Mouse (Mus musculus) C2C12 (cell line): ENCODE data around the gene Rps6ka1. TPM values are rescaled to one million over a fixed set of nuclear protein-coding genes. Genes with fewer than 3 reads are reported as not detected.

Experiments used
- H3K27me3 ChIP-seq: one replicate; pipeline ENCODE4 v1.6.1; 2011; ENCODE audit not compliant: control insufficient read depth, insufficient read depth, insufficient read length
- H3K36me3 ChIP-seq: one replicate; pipeline ENCODE4 v1.6.1; 2011; ENCODE audit not compliant: control insufficient read depth, insufficient read depth
- H3K4me3 ChIP-seq: one replicate; pipeline ENCODE4 v1.5.1; 2011; ENCODE audit warnings: mild to moderate bottlenecking, control low read depth; ENCODE audit not compliant: poor library complexity, insufficient read depth, severe bottlenecking
- H3K79me2 ChIP-seq: one replicate; pipeline ENCODE4 v1.6.1; 2011; ENCODE audit not compliant: control insufficient read depth, insufficient read depth
- H3K79me3 ChIP-seq: one replicate; pipeline ENCODE4 v1.6.1; 2011; ENCODE audit warnings: low read depth, control low read depth
- H3ac ChIP-seq: one replicate; pipeline ENCODE3; 2011; ENCODE audit warnings: low read depth; ENCODE audit not compliant: control insufficient read depth, insufficient read length
- CEBPB ChIP-seq: IDR thresholded peaks from one replicate; pipeline ENCODE4 v1.6.1; 2011; ENCODE audit warnings: low read depth, mild to moderate bottlenecking, control low read depth, moderate library complexity
- CTCF ChIP-seq: IDR thresholded peaks from one replicate; pipeline ENCODE4 v1.5.1; 2011; ENCODE audit not compliant: control insufficient read depth, insufficient read depth, insufficient read length
- FOSL1 ChIP-seq: IDR thresholded peaks from one replicate; pipeline ENCODE4 v1.8.0; 2011; ENCODE audit warnings: mild to moderate bottlenecking, low read length; ENCODE audit not compliant: poor library complexity, insufficient read depth, severe bottlenecking
- MAX ChIP-seq: IDR thresholded peaks from one replicate; pipeline ENCODE4 v1.6.1; 2011; ENCODE audit warnings: mild to moderate bottlenecking, control low read depth
- MYOD1 ChIP-seq: IDR thresholded peaks from one replicate; pipeline ENCODE4 v1.6.1; 2011; ENCODE audit warnings: low read depth; ENCODE audit not compliant: control insufficient read depth, insufficient read length
- MYOG ChIP-seq: IDR thresholded peaks from one replicate; pipeline ENCODE4 v1.6.1; 2011; ENCODE audit not compliant: control insufficient read depth, insufficient read length; ENCODE audit errors: extremely low read depth
- USF1 ChIP-seq: IDR thresholded peaks from one replicate; pipeline ENCODE4 v1.6.1; 2011; ENCODE audit warnings: low read depth, mild to moderate bottlenecking, control low read depth, moderate library complexity
- polyA plus RNA-seq: library from polyadenylated mRNA; unstranded; fragments of >200 nt; fragmentation: generic; extraction: Trizol; gene quantifications from one replicate; pipeline ENCODE4 v1.2.1, GENCODE M21; 2012; ENCODE audit warnings: missing spikeins

Gene Rps6ka1
- polyA plus RNA-seq, 1 experiment: 2.4 TPM

- TF ChIP-seq USF1 (no peak), MAX (no peak), MYOD1 (no peak), FOSL1 (no peak), CEBPB (no peak), MYOG (no peak), CTCF (no peak)
- H3K27me3 ChIP-seq: no peaks in the 10 kb centered on the region
- H3K79me2 ChIP-seq: no peaks in the 10 kb centered on the region
- H3ac ChIP-seq: no peak overlapping the region
- no peak overlapping the region for H3K4me3 ChIP-seq
- no peaks in the 10 kb centered on the region for H3K36me3 ChIP-seq
- no peaks in the 10 kb centered on the region for H3K79me3 ChIP-seq
These were observed 14.9 kb upstream of the Rps6ka1 start for GRCm38 (mm10) chr4:133902510-133902909.

- Histone ChIP-seq H3K79me2 (no peaks in the 10 kb centered on the region), H3K27me3 (no peaks in the 10 kb centered on the region), H3K4me3 (no peak overlapping the region), H3K79me3 (no peaks in the 10 kb centered on the region), H3ac (no peak overlapping the region), H3K36me3 (no peaks in the 10 kb centered on the region)
- TF ChIP-seq FOSL1 (no peak), MYOG (no peak)
These were observed 13.3 kb upstream of the Rps6ka1 start for GRCm38 (mm10) chr4:133900887-133901286.

- no peaks in the 10 kb centered on the region for H3K27me3 ChIP-seq
These were observed 12.8 kb upstream of the Rps6ka1 start for GRCm38 (mm10) chr4:133900352-133900751.

GRCm38 (mm10) chr4:133899241-133899800 lies 11.7 kb upstream of the Rps6ka1 start:
- Histone ChIP-seq H3ac (no peak overlapping the region), H3K4me3 (no peak overlapping the region), H3K79me2 (no peaks in the 10 kb centered on the region), H3K79me3 (no peaks in the 10 kb centered on the region), H3K27me3 (no peaks in the 10 kb centered on the region), H3K36me3 (no peaks in the 10 kb centered on the region)
- TF ChIP-seq CEBPB (no peak), USF1 (no peak), CTCF (no peak), FOSL1 (no peak), MYOG (no peak), MYOD1 (no peak), MAX (no peak)

More at GRCm38 (mm10) chr4:133900352-133900751, 12.8 kb upstream of the Rps6ka1 start:
- Histone ChIP-seq H3K36me3 (no peaks in the 10 kb centered on the region), H3ac (no peak overlapping the region), H3K4me3 (no peak overlapping the region), H3K79me2 (no peaks in the 10 kb centered on the region), H3K79me3 (no peaks in the 10 kb centered on the region)
- TF ChIP-seq MAX (no peak), FOSL1 (no peak), USF1 (no peak), CEBPB (no peak), MYOG (no peak), CTCF (no peak), MYOD1 (no peak)

GRCm38 (mm10) chr4:133898151-133898550 lies 10.6 kb upstream of the Rps6ka1 start:
- no peak overlapping the region for H3K4me3 ChIP-seq
- no peaks in the 10 kb centered on the region for H3K79me2 ChIP-seq

More at GRCm38 (mm10) chr4:133898151-133898550, 10.6 kb upstream of the Rps6ka1 start:
- Histone ChIP-seq H3K36me3 (no peaks in the 10 kb centered on the region), H3K79me3 (no peaks in the 10 kb centered on the region), H3ac (no peak overlapping the region), H3K27me3 (peaks cover 4% of the 10 kb centered on the region)
- TF ChIP-seq MYOG: no peak
- TF ChIP-seq CEBPB: no peak
- TF ChIP-seq MAX: no peak
- TF ChIP-seq MYOD1: no peak
- no peak for TF ChIP-seq FOSL1
- TF ChIP-seq CTCF: no peak
- no peak for TF ChIP-seq USF1
